Mouse (Mus musculus): ENCODE data around the gene Adcyap1.

Adcyap1 gene

GRCm38 (mm10) chr17:93237355-93237754, 38.5 kb downstream of the Adcyap1 start:
- Histone ChIP-seq H3K36me3 (ENCODE audit: control insufficient read depth, insufficient read depth, low read length, poor library complexity, severe bottlenecking) (no peaks in the 10 kb centered on the region), H3K27me3 (ENCODE audit: control insufficient read depth, insufficient read depth, low read length, poor library complexity, severe bottlenecking) (no peaks in the 10 kb centered on the region; the same call in 1 of the 2 replicates)
- no peak for DNase-seq (ENCODE audit: low read depth, low spot score)
